Mouse (Mus musculus): ENCODE results near the gene D230025D16Rik. TPM values are rescaled to one million over a fixed set of nuclear protein-coding genes. Genes with fewer than 3 reads are reported as not detected.
"Not testable (repeated sequence)": the region's sequence is repeated elsewhere in the genome, so short reads cannot be mapped to it uniquely, and the experiment has no call there.

D230025D16Rik gene
- polyA plus RNA-seq, 1 experiment: 26.4 TPM

- Histone ChIP-seq H3K4me1 (replicated peaks; ENCODE audit: control insufficient read depth, insufficient read depth, low read length) (peaks cover 17% of the 10 kb centered on the region), H3K27ac (ENCODE audit: control insufficient read depth, insufficient read depth, low read length) (peak within 1 kb of the TSS; percentile 52; the same call in 1 of the 2 replicates), H3K4me3 (ENCODE audit: control insufficient read depth, insufficient read depth, low read length) (peak within 1 kb of the TSS; percentile 77), H3K36me3 (ENCODE audit: control insufficient read depth, insufficient read depth, low read length) (no peaks in the 10 kb centered on the region), H3K27me3 (ENCODE audit: control insufficient read depth, insufficient read depth, low read length) (no peaks in the 10 kb centered on the region)
- peak; percentile 66 for DNase-seq
- 8% methylated on average over 43 of the region's 43 CpGs for WGBS
- TF ChIP-seq CTCF (IDR thresholded peaks at IDR 0.05; ENCODE audit: borderline replicate concordance, control insufficient read depth, extremely low read depth, insufficient read depth, low read length, poor library complexity) (no peak), POLR2A (IDR thresholded peaks at IDR 0.05; ENCODE audit: control insufficient read depth, extremely low read depth, insufficient read depth, low read length, poor library complexity) (no peak)
These were observed 65.0 kb downstream of the D230025D16Rik start, which contains the start of gene 4931428F04Rik for GRCm38 (mm10) chr8:105289805-105290460. TSS of gene 4931428F04Rik (minus strand) at chr8:105289864.

- H3K4me1 ChIP-seq (replicated peaks; ENCODE audit: control insufficient read depth, insufficient read depth, low read length): peaks cover 25% of the 10 kb centered on the region
- no peaks in the 10 kb centered on the region for H3K36me3 ChIP-seq (ENCODE audit: control insufficient read depth, insufficient read depth, low read length)
- no peak overlapping the region for H3K4me3 ChIP-seq (ENCODE audit: control insufficient read depth, insufficient read depth, low read length)
- WGBS: 30% methylated on average over 31 of the region's 31 CpGs
- no peak overlapping the region for H3K27ac ChIP-seq (ENCODE audit: control insufficient read depth, insufficient read depth, low read length)
- TF ChIP-seq CTCF (IDR thresholded peaks at IDR 0.05; ENCODE audit: borderline replicate concordance, control insufficient read depth, extremely low read depth, insufficient read depth, low read length, poor library complexity) (peak; percentile 94), POLR2A (IDR thresholded peaks at IDR 0.05; ENCODE audit: control insufficient read depth, extremely low read depth, insufficient read depth, low read length, poor library complexity) (0 out of 2 replicates have a peak, but pooled peaks have one; percentile 19)
- peak; percentile 91 for DNase-seq
- no peaks in the 10 kb centered on the region for H3K27me3 ChIP-seq (ENCODE audit: control insufficient read depth, insufficient read depth, low read length)
These were observed 65.8 kb downstream of the D230025D16Rik start for GRCm38 (mm10) chr8:105290554-105291314.

DNA sequence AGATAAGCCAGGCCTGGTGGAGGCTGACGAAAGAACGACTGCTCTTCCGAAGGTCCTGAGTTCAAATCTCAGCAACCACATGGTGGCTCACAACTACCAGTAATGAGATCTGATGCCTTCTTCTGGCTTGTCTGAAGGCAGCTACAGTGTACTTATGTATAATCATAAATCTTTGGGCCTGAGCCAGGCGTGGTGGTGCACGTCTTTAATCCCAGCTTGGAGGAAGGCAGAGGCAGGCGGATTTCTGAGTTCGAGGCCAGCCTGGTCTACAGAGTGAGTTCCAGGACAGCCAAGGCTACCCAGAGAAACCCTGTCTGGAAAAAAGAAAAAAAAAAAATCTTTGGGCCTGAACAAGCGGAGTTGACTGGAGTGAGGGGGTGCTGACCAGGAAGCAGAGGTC lies 66.4 kb downstream of the D230025D16Rik start:
- H3K36me3 ChIP-seq (ENCODE audit: control insufficient read depth, insufficient read depth, low read length); H3K4me3 ChIP-seq (ENCODE audit: control insufficient read depth, insufficient read depth, low read length); H3K27ac ChIP-seq (ENCODE audit: control insufficient read depth, insufficient read depth, low read length); H3K27me3 ChIP-seq (ENCODE audit: control insufficient read depth, insufficient read depth, low read length); DNase-seq: not testable (repeated sequence)
- H3K4me1 ChIP-seq (replicated peaks; ENCODE audit: control insufficient read depth, insufficient read depth, low read length): peaks cover 30% of the 10 kb centered on the region
- WGBS: 92% methylated on average over 8 of the region's 8 CpGs

- 71% methylated on average over 3 of the region's 3 CpGs for WGBS
- H3K27me3 ChIP-seq (ENCODE audit: control insufficient read depth, insufficient read depth, low read length); H3K36me3 ChIP-seq (ENCODE audit: control insufficient read depth, insufficient read depth, low read length); DNase-seq; H3K27ac ChIP-seq (ENCODE audit: control insufficient read depth, insufficient read depth, low read length); H3K4me3 ChIP-seq (ENCODE audit: control insufficient read depth, insufficient read depth, low read length): not testable (repeated sequence)
- H3K4me1 ChIP-seq (replicated peaks; ENCODE audit: control insufficient read depth, insufficient read depth, low read length): peaks cover 33% of the 10 kb centered on the region
These were observed 66.9 kb downstream of the D230025D16Rik start for GRCm38 (mm10) chr8:105291802-105292201.

DNA sequence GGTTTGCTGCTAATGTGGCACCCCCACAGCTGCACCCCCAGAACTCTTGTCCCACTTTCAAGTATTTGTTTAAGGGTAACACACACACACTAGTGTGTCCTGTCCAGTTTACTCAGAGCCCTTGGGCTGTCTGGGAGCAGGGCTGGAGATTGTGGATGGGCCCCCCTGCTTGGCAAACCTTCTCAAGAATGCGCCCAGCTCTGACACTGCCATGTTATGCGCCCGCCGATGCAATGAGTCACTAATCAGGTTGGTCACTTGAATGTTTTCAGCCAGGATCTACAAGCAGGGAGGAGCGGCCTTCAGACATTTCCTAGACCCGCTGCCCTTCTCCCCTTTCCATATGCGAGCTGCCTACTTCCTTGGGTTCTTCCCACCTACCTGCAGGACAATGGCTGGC lies 67.5 kb downstream of the D230025D16Rik start:
- no peak for DNase-seq
- WGBS: 97% methylated on average over 7 of the region's 7 CpGs

GRCm38 (mm10) chr8:105293405-105293804 lies 68.5 kb downstream of the D230025D16Rik start:
- no peaks in the 10 kb centered on the region for H3K27me3 ChIP-seq (ENCODE audit: control insufficient read depth, insufficient read depth, low read length)
- 94% methylated on average over 19 of the region's 19 CpGs for WGBS
- H3K27ac ChIP-seq (ENCODE audit: control insufficient read depth, insufficient read depth, low read length): no peak overlapping the region
- H3K36me3 ChIP-seq (ENCODE audit: control insufficient read depth, insufficient read depth, low read length): no peaks in the 10 kb centered on the region
- no peak for TF ChIP-seq POLR2A (IDR thresholded peaks at IDR 0.05; ENCODE audit: control insufficient read depth, extremely low read depth, insufficient read depth, low read length, poor library complexity)
- TF ChIP-seq CTCF (IDR thresholded peaks at IDR 0.05; ENCODE audit: borderline replicate concordance, control insufficient read depth, extremely low read depth, insufficient read depth, low read length, poor library complexity): no peak
- H3K4me1 ChIP-seq (replicated peaks; ENCODE audit: control insufficient read depth, insufficient read depth, low read length): peaks cover 36% of the 10 kb centered on the region
- H3K4me3 ChIP-seq (ENCODE audit: control insufficient read depth, insufficient read depth, low read length): no peak overlapping the region
- no peak for DNase-seq

More for the DNA sequence above, 67.5 kb downstream of the D230025D16Rik start:
- Histone ChIP-seq H3K27me3 (ENCODE audit: control insufficient read depth, insufficient read depth, low read length) (no peaks in the 10 kb centered on the region), H3K4me3 (ENCODE audit: control insufficient read depth, insufficient read depth, low read length) (no peak overlapping the region), H3K4me1 (replicated peaks; ENCODE audit: control insufficient read depth, insufficient read depth, low read length) (peaks cover 33% of the 10 kb centered on the region), H3K36me3 (ENCODE audit: control insufficient read depth, insufficient read depth, low read length) (no peaks in the 10 kb centered on the region), H3K27ac (ENCODE audit: control insufficient read depth, insufficient read depth, low read length) (no peak overlapping the region)
- TF ChIP-seq CTCF (IDR thresholded peaks at IDR 0.05; ENCODE audit: borderline replicate concordance, control insufficient read depth, extremely low read depth, insufficient read depth, low read length, poor library complexity) (no peak), POLR2A (IDR thresholded peaks at IDR 0.05; ENCODE audit: control insufficient read depth, extremely low read depth, insufficient read depth, low read length, poor library complexity) (no peak)
